Mouse (Mus musculus): ENCODE data around the gene Gm20517.

GRCm38 (mm10) chr17:47578655-47579054, 32.7 kb upstream of the Gm20517 start:
- TF ChIP-seq TAL1 (IDR thresholded peaks at IDR 0.05; ENCODE audit: low read length) (no peak), MYB (IDR thresholded peaks at IDR 0.05; ENCODE audit: low read depth, low read length) (no peak), KAT2A (conservative IDR thresholded peaks at IDR 0.05; ENCODE audit: low read depth, low read length) (no peak), ZNF384 (IDR thresholded peaks at IDR 0.05; ENCODE audit: low read depth, low read length) (no peak), GATA1 (IDR thresholded peaks at IDR 0.05; ENCODE audit: low read depth, low read length) (no peak), CTCF (IDR thresholded peaks at IDR 0.05 in 2 of 3, conservative IDR thresholded peaks at IDR 0.05 in 1 of 3; ENCODE audit: control insufficient read depth in 1 of 3, insufficient read depth in 1 of 3, low read depth in 2 of 3, low read length in 3 of 3, poor library complexity in 1 of 3, severe bottlenecking in 1 of 3) (no peak), NRF1 (IDR thresholded peaks at IDR 0.05; ENCODE audit: insufficient read depth, low read depth, low read length, poor library complexity, severe bottlenecking) (no peak)
